Mouse (Mus musculus): ENCODE measurements around the gene Plb1. TPM values are rescaled to one million over a fixed set of nuclear protein-coding genes. Genes with fewer than 3 reads are reported as not detected.

Plb1 gene
- polyA plus RNA-seq, 1 experiment from 2014 or later: 1.2 TPM

- no peaks in the 10 kb centered on the region for H3K4me1 ChIP-seq (replicated peaks; ENCODE audit: control insufficient read depth, insufficient read depth, low read length)
- no peak for ATAC-seq (replicated peaks; ENCODE audit: low FRiP score, low TSS enrichment, low read depth)
- H3K27me3 ChIP-seq (replicated peaks; ENCODE audit: control insufficient read depth, insufficient read depth, low read length): no peaks in the 10 kb centered on the region
- H3K27ac ChIP-seq (ENCODE audit: low read depth): no peak overlapping the region
- no peak for DNase-seq (ENCODE audit: low spot score)
- WGBS: 37% methylated on average over 7 of the region's 7 CpGs
- H3K4me2 ChIP-seq (ENCODE audit: low read length): no peak overlapping the region
- no peak overlapping the region for H3K9ac ChIP-seq (ENCODE audit: low read length)
- H3K9me3 ChIP-seq (ENCODE audit: control insufficient read depth, low read length): no peaks in the 10 kb centered on the region
- H3K4me3 ChIP-seq (ENCODE audit: low read depth, low read length): no peak overlapping the region
- H3K36me3 ChIP-seq (ENCODE audit: control insufficient read depth, insufficient read depth, low read length): no peaks in the 10 kb centered on the region
Observed at GRCm38 (mm10) chr5:32272502-32272901, 40.0 kb downstream of the Plb1 start.

GRCm38 (mm10) chr5:32278000-32278694, 45.6 kb downstream of the Plb1 start:
- 79% methylated on average over 5 of the region's 5 CpGs for WGBS
- Histone ChIP-seq H3K27me3 (replicated peaks; ENCODE audit: control insufficient read depth, insufficient read depth, low read length) (no peaks in the 10 kb centered on the region), H3K9ac (ENCODE audit: low read length) (no peak overlapping the region), H3K27ac (ENCODE audit: low read depth) (no peak overlapping the region), H3K4me1 (replicated peaks; ENCODE audit: control insufficient read depth, insufficient read depth, low read length) (no peaks in the 10 kb centered on the region), H3K36me3 (ENCODE audit: control insufficient read depth, insufficient read depth, low read length) (no peaks in the 10 kb centered on the region), H3K9me3 (ENCODE audit: control insufficient read depth, low read length) (no peaks in the 10 kb centered on the region), H3K4me2 (ENCODE audit: low read length) (no peak overlapping the region), H3K4me3 (ENCODE audit: low read depth, low read length) (no peak overlapping the region)
- no peak for ATAC-seq (replicated peaks; ENCODE audit: low FRiP score, low TSS enrichment, low read depth)
- DNase-seq (ENCODE audit: low spot score): no peak

GRCm38 (mm10) chr5:32280066-32280465, 47.6 kb downstream of the Plb1 start:
- DNase-seq (ENCODE audit: low spot score) (no peak), ATAC-seq (replicated peaks; ENCODE audit: low FRiP score, low TSS enrichment, low read depth) (no peak)
- H3K9ac ChIP-seq (ENCODE audit: low read length): no peak overlapping the region
- no peak overlapping the region for H3K27ac ChIP-seq (ENCODE audit: low read depth)
- 33% methylated on average over 3 of the region's 3 CpGs for WGBS
- H3K27me3 ChIP-seq (replicated peaks; ENCODE audit: control insufficient read depth, insufficient read depth, low read length): no peaks in the 10 kb centered on the region
- H3K9me3 ChIP-seq (ENCODE audit: control insufficient read depth, low read length): no peaks in the 10 kb centered on the region
- no peak overlapping the region for H3K4me2 ChIP-seq (ENCODE audit: low read length)
- no peaks in the 10 kb centered on the region for H3K4me1 ChIP-seq (replicated peaks; ENCODE audit: control insufficient read depth, insufficient read depth, low read length)
- H3K4me3 ChIP-seq (ENCODE audit: low read depth, low read length): no peak overlapping the region
- H3K36me3 ChIP-seq (ENCODE audit: control insufficient read depth, insufficient read depth, low read length): no peaks in the 10 kb centered on the region

GRCm38 (mm10) chr5:32282345-32282744, 49.8 kb downstream of the Plb1 start:
- no peak overlapping the region for H3K9ac ChIP-seq (ENCODE audit: low read length)
- ATAC-seq (replicated peaks; ENCODE audit: low FRiP score, low TSS enrichment, low read depth) (no peak), DNase-seq (ENCODE audit: low spot score) (no peak)
- no peaks in the 10 kb centered on the region for H3K9me3 ChIP-seq (ENCODE audit: control insufficient read depth, low read length)
- no peak overlapping the region for H3K4me2 ChIP-seq (ENCODE audit: low read length)
- no peaks in the 10 kb centered on the region for H3K36me3 ChIP-seq (ENCODE audit: control insufficient read depth, insufficient read depth, low read length)
- H3K27me3 ChIP-seq (replicated peaks; ENCODE audit: control insufficient read depth, insufficient read depth, low read length): no peaks in the 10 kb centered on the region
- WGBS: 56% methylated on average over 4 of the region's 4 CpGs
- H3K27ac ChIP-seq (ENCODE audit: low read depth): no peak overlapping the region
- no peak overlapping the region for H3K4me3 ChIP-seq (ENCODE audit: low read depth, low read length)
- H3K4me1 ChIP-seq (replicated peaks; ENCODE audit: control insufficient read depth, insufficient read depth, low read length): no peaks in the 10 kb centered on the region

- DNase-seq (ENCODE audit: low spot score) (no peak), ATAC-seq (replicated peaks; ENCODE audit: low FRiP score, low TSS enrichment, low read depth) (no peak)
- Histone ChIP-seq H3K4me3 (ENCODE audit: low read depth, low read length) (no peak overlapping the region), H3K9me3 (ENCODE audit: control insufficient read depth, low read length) (no peaks in the 10 kb centered on the region), H3K27ac (ENCODE audit: low read depth) (no peak overlapping the region), H3K9ac (ENCODE audit: low read length) (no peak overlapping the region), H3K4me2 (ENCODE audit: low read length) (no peak overlapping the region), H3K27me3 (replicated peaks; ENCODE audit: control insufficient read depth, insufficient read depth, low read length) (no peaks in the 10 kb centered on the region), H3K36me3 (ENCODE audit: control insufficient read depth, insufficient read depth, low read length) (no peaks in the 10 kb centered on the region), H3K4me1 (replicated peaks; ENCODE audit: control insufficient read depth, insufficient read depth, low read length) (no peaks in the 10 kb centered on the region)
- WGBS: 80% methylated on average over 2 of the region's 2 CpGs
Observed at GRCm38 (mm10) chr5:32283457-32283856, 50.9 kb downstream of the Plb1 start.

- ATAC-seq (replicated peaks; ENCODE audit: low FRiP score, low TSS enrichment, low read depth): no peak
- Histone ChIP-seq H3K27me3 (replicated peaks; ENCODE audit: control insufficient read depth, insufficient read depth, low read length) (no peaks in the 10 kb centered on the region), H3K4me1 (replicated peaks; ENCODE audit: control insufficient read depth, insufficient read depth, low read length) (no peaks in the 10 kb centered on the region), H3K9me3 (ENCODE audit: control insufficient read depth, low read length) (no peaks in the 10 kb centered on the region), H3K9ac (ENCODE audit: low read length) (no peak overlapping the region), H3K4me3 (ENCODE audit: low read depth, low read length) (no peak overlapping the region), H3K4me2 (ENCODE audit: low read length) (no peak overlapping the region), H3K36me3 (ENCODE audit: control insufficient read depth, insufficient read depth, low read length) (no peaks in the 10 kb centered on the region), H3K27ac (ENCODE audit: low read depth) (no peak overlapping the region)
- DNase-seq (ENCODE audit: low spot score): no peak
- 72% methylated on average over 4 of the region's 4 CpGs for WGBS
Observed at GRCm38 (mm10) chr5:32286315-32286714, 53.8 kb downstream of the Plb1 start.

GRCm38 (mm10) chr5:32288021-32288420, 55.5 kb downstream of the Plb1 start:
- no peak overlapping the region for H3K4me3 ChIP-seq (ENCODE audit: low read depth, low read length)
- H3K9me3 ChIP-seq (ENCODE audit: control insufficient read depth, low read length): no peaks in the 10 kb centered on the region
- H3K4me2 ChIP-seq (ENCODE audit: low read length): no peak overlapping the region
- no peaks in the 10 kb centered on the region for H3K4me1 ChIP-seq (replicated peaks; ENCODE audit: control insufficient read depth, insufficient read depth, low read length)
- H3K9ac ChIP-seq (ENCODE audit: low read length): no peak overlapping the region
- ATAC-seq (replicated peaks; ENCODE audit: low FRiP score, low TSS enrichment, low read depth): no peak
- no peak overlapping the region for H3K27ac ChIP-seq (ENCODE audit: low read depth)
- no peaks in the 10 kb centered on the region for H3K27me3 ChIP-seq (replicated peaks; ENCODE audit: control insufficient read depth, insufficient read depth, low read length)
- H3K36me3 ChIP-seq (ENCODE audit: control insufficient read depth, insufficient read depth, low read length): no peaks in the 10 kb centered on the region
- no peak for DNase-seq (ENCODE audit: low spot score)

GRCm38 (mm10) chr5:32291316-32291715, 58.8 kb downstream of the Plb1 start:
- Histone ChIP-seq H3K36me3 (ENCODE audit: control insufficient read depth, insufficient read depth, low read length) (no peaks in the 10 kb centered on the region), H3K9ac (ENCODE audit: low read length) (no peak overlapping the region), H3K4me2 (ENCODE audit: low read length) (no peak overlapping the region), H3K9me3 (ENCODE audit: control insufficient read depth, low read length) (no peaks in the 10 kb centered on the region), H3K27me3 (replicated peaks; ENCODE audit: control insufficient read depth, insufficient read depth, low read length) (no peaks in the 10 kb centered on the region), H3K4me1 (replicated peaks; ENCODE audit: control insufficient read depth, insufficient read depth, low read length) (no peaks in the 10 kb centered on the region), H3K27ac (ENCODE audit: low read depth) (no peak overlapping the region), H3K4me3 (ENCODE audit: low read depth, low read length) (no peak overlapping the region)
- ATAC-seq (replicated peaks; ENCODE audit: low FRiP score, low TSS enrichment, low read depth) (no peak), DNase-seq (ENCODE audit: low spot score) (no peak)
- 68% methylated on average over 2 of the region's 2 CpGs for WGBS

Measured in intestine, embryonic 14.5 days (tissue).